17 mouse cellular contexts compared by ENCODE assay signal in the genomic region with DNA sequence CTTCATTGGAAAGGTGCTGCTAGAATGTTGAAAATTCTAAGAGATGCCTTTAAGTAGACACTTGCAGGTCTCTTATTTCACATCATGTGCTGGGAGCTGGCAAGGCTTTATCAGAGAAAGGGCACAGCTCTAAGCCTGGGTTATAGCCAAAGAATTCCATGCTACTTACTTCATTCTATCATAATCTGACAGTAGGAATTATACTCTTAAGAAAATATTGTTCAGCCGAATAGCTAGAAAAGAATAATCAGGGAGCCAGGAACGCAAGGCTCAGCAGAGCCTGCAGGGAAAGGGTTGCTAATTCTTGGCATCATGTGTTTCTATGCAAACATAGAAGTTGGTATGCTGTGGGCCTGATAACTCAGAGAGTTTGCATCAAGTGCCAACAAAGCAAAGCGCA. TPM values are rescaled to one million over a fixed set of nuclear protein-coding genes. Genes with fewer than 3 reads are reported as not detected.
DNase-seq lines count a peak whose midpoint lies in the region; ATAC-seq and TF ChIP-seq lines count a peak whose summit lies in the region.
"Had no signal": no experiment of that assay in that cellular context is flagged by ENCODE, and none has a peak within 500 bp of the region (broad histone marks: within the 10 kb centered on the region; RNA-seq: fewer than 3 reads in every experiment).

No protein-coding gene starts in this region.

- WGBS in lung, embryonic 14.5 days: 68% methylated on average over 3 of the region's 3 CpGs
- WGBS in lung, adult 2 months: 50% methylated on average over 3 of the region's 3 CpGs
- 83% methylated on average over 3 of the region's 3 CpGs for whole genome bisulfite sequencing in forebrain, embryonic 16.5 days

- no peaks in the 10 kb centered on the region for H3K36me3 ChIP-seq in lung, embryonic 14.5 days (ENCODE audit: insufficient read depth)
- no peaks in the 10 kb centered on the region for H3K36me3 ChIP-seq in forebrain, embryonic 16.5 days (ENCODE audit: control insufficient read depth, insufficient read depth)
- H3K36me3 ChIP-seq: embryonic facial prominence, embryonic 12.5 days; G1E had no signal

- H3K4me1 ChIP-seq in lung, embryonic 14.5 days (ENCODE audit: insufficient read depth): no peaks in the 10 kb centered on the region
- no peaks in the 10 kb centered on the region; the same call in 1 of the 2 replicates for H3K4me1 ChIP-seq in lung, adult 2 months (ENCODE audit: control insufficient read depth, insufficient read depth, low read length)
- H3K4me1 ChIP-seq in forebrain, embryonic 16.5 days (replicated peaks; ENCODE audit: control insufficient read depth, insufficient read depth, low read length): no peaks in the 10 kb centered on the region
- H3K4me1 ChIP-seq: embryonic facial prominence, embryonic 12.5 days had no signal

- no peaks in the 10 kb centered on the region for H3K9me3 ChIP-seq in lung, embryonic 14.5 days (ENCODE audit: low read depth, low read length)
- H3K9me3 ChIP-seq in forebrain, embryonic 16.5 days (ENCODE audit: control insufficient read depth, low read length): no peaks in the 10 kb centered on the region
- H3K9me3 ChIP-seq: embryonic facial prominence, embryonic 12.5 days; G1E had no signal

- no peak overlapping the region for H3K4me3 ChIP-seq in lung, embryonic 14.5 days (ENCODE audit: low read depth, low read length)
- H3K4me3 ChIP-seq in lung, adult 2 months (replicated peaks; ENCODE audit: extremely low read depth, low read depth, low read length): no peak overlapping the region
- H3K4me3 ChIP-seq in forebrain, embryonic 16.5 days (replicated peaks; ENCODE audit: low read length): no peak overlapping the region
- H3K4me3 ChIP-seq: embryonic facial prominence, embryonic 12.5 days had no signal

- TF ChIP-seq POLR2A in lung, adult 2 months (IDR thresholded peaks at IDR 0.05; ENCODE audit: borderline replicate concordance, extremely low read depth, low read depth, low read length): no peak

- no peak overlapping the region for H3K4me2 ChIP-seq in lung, embryonic 14.5 days
- no peak overlapping the region for H3K4me2 ChIP-seq in forebrain, embryonic 16.5 days (ENCODE audit: low read length)
- H3K4me2 ChIP-seq: embryonic facial prominence, embryonic 12.5 days; hindbrain, embryonic 14.5 days had no signal

- no peak for TF ChIP-seq CTCF in lung, embryonic 14.5 days (IDR thresholded peaks at IDR 0.05; ENCODE audit: low read depth)
- no peak for TF ChIP-seq CTCF in lung, adult 2 months (IDR thresholded peaks at IDR 0.05; ENCODE audit: insufficient read depth, low read length)

- H3K27ac ChIP-seq in lung, embryonic 14.5 days (ENCODE audit: low read depth): no peak overlapping the region
- H3K27ac ChIP-seq in forebrain, embryonic 16.5 days (ENCODE audit: low read length): no peak overlapping the region
- H3K27ac ChIP-seq: embryonic facial prominence, embryonic 12.5 days; hindbrain, embryonic 14.5 days had no signal

- peak; percentile 31; the same call in 1 of the 2 replicates for ATAC-seq in lung, embryonic 14.5 days (ENCODE audit: insufficient read depth)
- no peak for ATAC-seq in forebrain, embryonic 16.5 days
- ATAC-seq: midbrain, embryonic 16.5 days had no signal

- DNase-seq in lung, embryonic 14.5 days: peak; percentile 15
- DNase-seq in lung, adult 2 months: no peak
- DNase-seq in heart, adult 9 months (ENCODE audit: low spot score in 2 of 2): peak; percentile 7 to 38
- DNase-seq in heart, postnatal 4 days: peak; percentile 49
- DNase-seq in embryo, embryonic 10.5 days (ENCODE audit: low spot score): no peak
- DNase-seq in c-Kit-positive CD71-positive TER-119-positive erythroid progenitor cells, embryonic 14.5 days (ENCODE audit: low spot score): no peak
- DNase-seq: adrenal gland, postnatal 14 days; cerebellum, postnatal 14 days; kidney, adult 11 months; kidney, postnatal 25 days; liver; thymus, postnatal 36 days had no signal

- no peaks in the 10 kb centered on the region for H3K27me3 ChIP-seq in lung, embryonic 14.5 days (ENCODE audit: insufficient read depth, low read length)
- H3K27me3 ChIP-seq in forebrain, embryonic 16.5 days (replicated peaks; ENCODE audit: control insufficient read depth, insufficient read depth, low read length): no peaks in the 10 kb centered on the region
- H3K27me3 ChIP-seq: embryonic facial prominence, embryonic 12.5 days had no signal

- no peak overlapping the region for H3K9ac ChIP-seq in lung, embryonic 14.5 days
- H3K9ac ChIP-seq in forebrain, embryonic 16.5 days (replicated peaks; ENCODE audit: low read depth, low read length): no peak overlapping the region
- H3K9ac ChIP-seq: embryonic facial prominence, embryonic 12.5 days; hindbrain, embryonic 14.5 days had no signal

RNA-seq across cellular contexts. Expression of a gene that starts 3.4 kb away (rescaled TPM):
- 0.45 and 0.99 TPM in 2 replicates for polyA plus RNA-seq in lung, embryonic 14.5 days (2014; fragmentation: Nextera tagmentation; extraction: Ambion mirVana)
- polyA plus RNA-seq in lung, adult 2 months (2012; rRNA removed): 4.0 and 8.8 TPM in 2 replicates
- 10 to 100 TPM; 35.3 to 39.5 TPM for total RNA-seq in heart, postnatal 4 days (2021)
- 0.41 and 0.68 TPM in 2 replicates for polyA plus RNA-seq in forebrain, embryonic 16.5 days (2015; fragmentation: Nextera tagmentation; extraction: Ambion mirVana)
- total RNA-seq: G1E had no signal
- polyA plus RNA-seq: G1E had no signal

Comparison
In these comparisons a context has a peak if more than half of its experiments do, and no peak if none do; other contexts are left out.
1. DNase-seq: peak in lung, embryonic 14.5 days (single experiment), heart, adult 9 months (2 of 2) and heart, postnatal 4 days (single experiment); none in lung, adult 2 months (single experiment), embryo, embryonic 10.5 days (single experiment) and c-Kit-positive CD71-positive TER-119-positive erythroid progenitor cells, embryonic 14.5 days (single experiment).